Mouse (Mus musculus) CD4-positive helper T cell, adult 2 months (primary cell): ENCODE results near the gene Lsr.
A peak's percentile ranks its signal among the peaks of the same experiment; 100 is the strongest.
"Not testable (repeated sequence)": the region's sequence is repeated elsewhere in the genome, so short reads cannot be mapped to it uniquely, and the experiment has no call there.

ENCODE experiments used
- DNase-seq: peaks from one replicate; pipeline ENCODE4 v3.0.0-alpha.2; 2012; ENCODE audit warnings: low read depth, missing footprints, low spot score

Lsr gene

DNA sequence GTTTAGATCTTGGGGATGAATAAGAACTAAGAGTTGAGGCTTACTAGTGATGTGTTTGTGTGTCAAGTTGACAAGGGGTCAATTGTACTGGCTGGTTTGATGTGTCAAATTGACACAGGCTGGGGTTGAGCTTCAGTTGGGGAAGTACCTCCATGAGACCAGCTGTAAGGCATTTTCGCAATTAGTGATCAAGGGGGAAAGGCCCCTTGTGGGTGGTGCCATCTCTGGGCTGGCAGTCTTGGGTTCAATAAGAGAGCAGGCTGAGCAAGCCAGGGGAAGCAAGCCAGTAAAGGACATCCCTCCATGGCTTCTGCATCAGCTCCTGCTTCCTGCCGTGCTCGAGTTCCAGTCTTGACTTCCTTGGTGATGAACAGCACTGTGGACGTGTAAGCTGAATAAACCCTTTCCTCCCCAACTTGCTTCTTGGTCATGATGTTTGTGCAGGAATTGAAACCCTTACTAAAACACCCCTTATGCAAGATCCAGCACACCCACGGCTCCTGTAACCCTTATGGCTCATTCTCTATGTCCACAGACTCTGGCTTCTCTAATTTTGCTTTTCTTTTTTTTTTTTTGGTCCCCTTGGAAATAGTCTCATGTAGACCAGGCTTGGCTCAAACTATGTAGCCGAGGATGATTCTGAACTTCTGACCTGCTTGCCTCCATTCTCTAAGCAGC is 37.7 kb downstream of the Lsr start:
- not testable (repeated sequence) for DNase-seq

DNA sequence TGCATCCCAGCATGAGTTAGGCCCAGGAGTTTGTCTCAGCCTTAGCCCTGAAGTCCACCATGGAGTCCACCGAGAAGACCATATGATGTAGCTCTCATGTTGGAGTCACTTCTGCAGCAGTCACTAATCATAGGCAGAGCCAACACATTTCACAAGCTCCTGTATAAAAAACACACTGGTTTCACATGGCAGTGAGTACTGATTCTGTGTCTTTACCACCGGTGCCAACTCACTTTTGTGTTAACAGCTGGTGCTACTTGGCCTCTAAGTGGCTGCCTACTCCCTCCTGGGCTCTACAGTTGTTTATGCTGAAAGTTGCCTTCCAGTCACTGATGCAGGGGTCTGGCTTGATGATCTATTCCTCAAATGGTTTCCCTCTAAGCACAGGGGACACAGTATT is 48.7 kb downstream of the Lsr start, which contains the start of gene Hamp2:
Gene Hamp2 (minus strand): TSS at position 101 of the 400 bp plus-strand sequence.
- not testable (repeated sequence) for DNase-seq

DNA sequence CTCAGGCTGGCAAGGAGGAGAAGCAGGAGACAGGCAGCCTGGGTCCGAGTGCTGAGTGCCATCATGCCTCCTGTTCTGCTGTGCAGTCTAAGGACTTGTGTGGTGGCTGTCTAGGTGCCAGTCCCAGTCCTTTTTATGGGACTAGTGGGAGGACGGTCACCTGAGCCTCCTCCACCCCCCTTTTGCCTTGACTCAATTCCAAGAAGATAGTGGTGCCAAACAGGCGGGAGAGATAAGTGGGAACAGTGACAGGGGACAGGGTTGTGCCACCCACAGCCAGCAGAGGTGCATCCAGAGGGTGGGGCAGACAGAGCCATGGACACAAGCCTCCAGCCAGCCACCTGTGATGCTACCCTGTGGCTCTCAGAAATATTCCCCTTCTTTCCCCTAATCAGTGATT is 49.2 kb downstream of the Lsr start:
- no peak for DNase-seq

- not testable (repeated sequence) for DNase-seq
Observed at GRCm38 (mm10) chr7:30922490-30922889, 50.8 kb downstream of the Lsr start.

DNA sequence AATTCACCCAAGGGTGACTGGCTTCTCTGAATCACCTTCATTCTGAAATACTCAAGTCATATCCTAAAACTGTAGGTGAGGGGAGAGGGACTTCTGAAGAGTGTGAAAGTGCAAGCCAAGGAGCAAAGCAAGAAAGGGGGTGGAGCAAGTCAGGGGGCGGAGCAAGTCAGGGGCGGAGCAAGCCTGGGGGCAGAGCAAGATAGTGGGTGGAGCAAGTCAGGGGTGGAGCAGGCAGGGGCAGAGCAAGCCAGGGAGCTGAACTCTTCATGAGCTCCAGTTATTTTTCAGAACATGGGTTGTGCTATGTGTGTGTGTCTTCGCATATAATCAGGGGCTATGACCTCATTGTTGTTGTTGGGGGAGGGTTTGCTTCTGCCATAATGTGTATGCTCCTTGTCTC is 53.0 kb downstream of the Lsr start:
- DNase-seq = peak; percentile 32

DNA sequence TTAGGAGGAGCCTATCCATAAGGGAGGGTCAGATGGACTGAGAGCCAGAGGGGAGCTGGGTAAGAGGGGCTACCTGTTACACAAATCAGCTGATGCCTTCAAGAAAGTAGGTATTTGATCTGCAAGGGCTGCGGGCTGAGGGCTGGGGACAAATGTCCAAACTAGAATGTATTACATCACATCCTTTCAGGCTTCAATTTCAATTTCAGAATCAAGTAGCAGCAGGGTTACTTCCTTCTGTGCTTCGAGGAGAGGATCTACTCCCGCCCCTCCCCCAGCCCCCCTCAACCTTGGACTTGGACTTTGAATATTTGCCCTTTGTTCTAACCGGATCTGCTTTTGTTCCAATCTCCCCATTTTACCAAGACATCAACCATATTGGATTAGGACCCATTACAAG is 56.0 kb downstream of the Lsr start:
- DNase-seq = no peak

GRCm38 (mm10) chr7:30916713-30917112 is 56.6 kb downstream of the Lsr start:
- no peak for DNase-seq

GRCm38 (mm10) chr7:30914732-30915131 is 58.5 kb downstream of the Lsr start, which contains the start of gene Mag:
Gene Mag (minus strand): TSS chr7:30914873.
- no peak for DNase-seq

DNA sequence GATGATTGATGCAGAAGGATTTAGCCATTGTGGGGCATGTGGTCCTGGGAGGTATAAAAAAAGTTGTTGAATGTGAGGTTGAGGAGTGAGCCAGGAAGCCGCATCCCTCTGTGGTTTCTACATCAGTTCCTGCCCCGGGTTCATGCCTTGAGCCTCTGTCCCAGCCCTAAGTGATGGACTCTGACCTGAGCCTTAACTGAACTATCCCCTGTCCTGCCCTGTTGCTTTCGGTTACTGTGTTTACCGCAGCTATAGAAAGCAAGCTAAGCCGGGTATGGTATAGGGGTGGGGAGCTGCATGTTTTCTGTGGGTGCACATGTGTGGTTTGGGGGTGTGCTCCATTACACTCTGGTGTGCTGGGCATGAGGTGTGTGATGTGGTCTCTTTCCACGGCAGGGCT is 63.5 kb downstream of the Lsr start:
- DNase-seq = peak; percentile 26

DNA sequence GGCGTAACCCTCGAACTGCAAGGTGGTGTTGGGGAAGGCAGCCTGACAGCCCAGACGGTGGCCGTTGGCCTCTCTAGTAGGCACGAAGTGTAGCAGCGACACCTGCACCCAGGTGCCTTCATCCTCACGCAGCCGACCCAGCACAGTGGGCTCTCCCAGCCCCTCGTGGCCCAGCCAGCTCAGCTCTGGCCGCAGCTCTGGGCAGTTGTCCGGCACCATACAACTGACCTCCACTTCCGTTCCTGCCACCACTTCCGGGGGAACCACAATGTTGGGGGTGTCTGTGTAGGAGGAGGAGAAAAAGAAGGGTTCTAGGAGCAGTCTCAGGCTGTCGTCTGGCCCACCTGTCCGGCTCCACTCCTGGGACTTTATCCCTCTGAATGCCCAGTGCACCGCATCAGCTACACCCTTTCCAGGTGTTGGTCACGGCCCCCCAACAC is 64.3 kb downstream of the Lsr start:
- no peak for DNase-seq

GRCm38 (mm10) chr7:30908277-30908991 is 64.8 kb downstream of the Lsr start:
- no peak for DNase-seq
